Mouse (Mus musculus) testis, adult 2 months (tissue): Measurements from ENCODE around the gene Hoxa2.

Experiments
- CTCF ChIP-seq: fragments of 200-500 bp; IDR thresholded peaks from 2 replicates; pipeline ENCODE4 v1.5.1; 2012; ENCODE audit warnings: low read depth, mild to moderate bottlenecking, inconsistent platforms, low read length, moderate library complexity; ENCODE audit not compliant: control insufficient read depth, insufficient read depth, insufficient replicate concordance
- POLR2A ChIP-seq: fragments of 200-500 bp; IDR thresholded peaks from 2 replicates; pipeline ENCODE4 v1.6.1; 2012; ENCODE audit warnings: low read depth, mild to moderate bottlenecking, inconsistent platforms, low read length, moderate library complexity; ENCODE audit not compliant: control insufficient read depth

- TF ChIP-seq POLR2A (no peak), CTCF (no peak)
These were observed at the start of gene Hoxa2 for GRCm38 (mm10) chr6:52164626-52165440.
